Mouse (Mus musculus) lung, adult 2 months (tissue): ENCODE data around the gene Depdc1b. TPM values are rescaled to one million over a fixed set of nuclear protein-coding genes. Genes with fewer than 3 reads are reported as not detected.
A peak's percentile ranks its signal among the peaks of the same experiment; 100 is the strongest.

Source experiments
- DNase-seq: peaks from one replicate; pipeline ENCODE4 v3.0.0; 2022
- H3K4me1 ChIP-seq: fragments of 200-500 bp; 2 replicates; pipeline ENCODE4 v1.6.1; 2011; ENCODE audit warnings: low read length; ENCODE audit not compliant: control insufficient read depth, insufficient read depth
- H3K4me3 ChIP-seq: fragments of 200-500 bp; replicated peaks from 2 replicates; pipeline ENCODE3; 2011; ENCODE audit warnings: low read depth, mild to moderate bottlenecking, control low read depth, low read length; ENCODE audit errors: extremely low read depth
- CTCF ChIP-seq: fragments of 200-500 bp; IDR thresholded peaks from 2 replicates; pipeline ENCODE4 v1.5.1; 2011; ENCODE audit warnings: mild to moderate bottlenecking, low read length, control low read depth; ENCODE audit not compliant: insufficient read depth
- POLR2A ChIP-seq: fragments of 200-500 bp; IDR thresholded peaks from 2 replicates; pipeline ENCODE4 v1.6.1; 2011; ENCODE audit warnings: low read depth, mild to moderate bottlenecking, control low read depth, low read length, borderline replicate concordance; ENCODE audit errors: extremely low read depth
- WGBS: fragments of 180-500 bp; shearing (Covaris S2); methylation state at CpG from one replicate; pipeline ENCODE4 v1.1.7; 2018; 5-methylcytosine and 5-hydroxymethylcytosine counted together
- polyA plus RNA-seq: library from polyadenylated mRNA; depleted of rRNA; stranded (reverse); fragments of >200 nt; gene quantifications from 2 replicates; pipeline ENCODE4 v1.2.3, GENCODE M21; 2012

Gene Depdc1b
- polyA plus RNA-seq, 1 experiment, result 0.37 TPM

GRCm38 (mm10) chr13:108303841-108304240, 12.3 kb upstream of the Depdc1b start:
- Histone ChIP-seq H3K4me3 (no peak overlapping the region), H3K4me1 (peaks cover 6% of the 10 kb centered on the region)
- TF ChIP-seq CTCF (no peak), POLR2A (no peak)
- no peak for DNase-seq
- WGBS, result 63% methylated on average over 1 of the region's 1 CpGs

- Histone ChIP-seq H3K4me3 (no peak overlapping the region), H3K4me1 (peaks cover 6% of the 10 kb centered on the region)
- DNase-seq, result no peak
- WGBS, result 36% methylated on average over 2 of the region's 2 CpGs
- TF ChIP-seq CTCF (no peak), POLR2A (no peak)
These were observed 11.5 kb upstream of the Depdc1b start for GRCm38 (mm10) chr13:108304680-108305079.

- TF ChIP-seq CTCF (no peak), POLR2A (no peak)
- H3K4me1 ChIP-seq, result peaks cover 7% of the 10 kb centered on the region; the same call in 1 of the 2 replicates
- no peak for DNase-seq
- peak overlapping the region; percentile 65 for H3K4me3 ChIP-seq
- under 1% methylated on average over 32 of the region's 32 CpGs for WGBS
These were observed 363 bp downstream of the Depdc1b start for GRCm38 (mm10) chr13:108316487-108316903.

- Histone ChIP-seq H3K4me3 (no peak overlapping the region), H3K4me1 (peaks cover 7% of the 10 kb centered on the region; the same call in 1 of the 2 replicates)
- no peak for TF ChIP-seq POLR2A
- no peak for TF ChIP-seq CTCF
- no peak for DNase-seq
- WGBS, result 81% methylated on average over 2 of the region's 2 CpGs
These were observed 1.3 kb downstream of the Depdc1b start for GRCm38 (mm10) chr13:108317414-108317813.

- Histone ChIP-seq H3K4me1 (peaks cover 7% of the 10 kb centered on the region; the same call in 1 of the 2 replicates), H3K4me3 (no peak overlapping the region)
- TF ChIP-seq POLR2A, result no peak
- no peak for TF ChIP-seq CTCF
- 93% methylated on average over 8 of the region's 8 CpGs for WGBS
- no peak for DNase-seq
These were observed 2.9 kb downstream of the Depdc1b start for GRCm38 (mm10) chr13:108319028-108319427.

- no peak for DNase-seq
- Histone ChIP-seq H3K4me1 (peaks cover 6% of the 10 kb centered on the region; the same call in 1 of the 2 replicates), H3K4me3 (no peak overlapping the region)
- 85% methylated on average over 8 of the region's 8 CpGs for WGBS
- TF ChIP-seq POLR2A, result no peak
- no peak for TF ChIP-seq CTCF
These were observed 4.1 kb downstream of the Depdc1b start for GRCm38 (mm10) chr13:108320216-108320615.

- Histone ChIP-seq H3K4me3 (no peak overlapping the region), H3K4me1 (no peaks in the 10 kb centered on the region)
- no peak for DNase-seq
- WGBS, result 98% methylated on average over 2 of the region's 2 CpGs
- TF ChIP-seq CTCF (no peak), POLR2A (no peak)
These were observed 6.3 kb downstream of the Depdc1b start for GRCm38 (mm10) chr13:108322466-108322865.

GRCm38 (mm10) chr13:108323317-108323716, 7.2 kb downstream of the Depdc1b start:
- no peak overlapping the region for H3K4me3 ChIP-seq
- no peaks in the 10 kb centered on the region for H3K4me1 ChIP-seq
- no peak for DNase-seq
- WGBS, result 82% methylated on average over 2 of the region's 2 CpGs
- TF ChIP-seq CTCF, result no peak
- TF ChIP-seq POLR2A, result no peak

- no peak overlapping the region for H3K4me3 ChIP-seq
- 92% methylated on average over 22 of the region's 22 CpGs for WGBS
- no peak for TF ChIP-seq POLR2A
- no peak for TF ChIP-seq CTCF
These were observed 8.0 kb downstream of the Depdc1b start for GRCm38 (mm10) chr13:108323866-108324829.

GRCm38 (mm10) chr13:108325871-108326270, 9.7 kb downstream of the Depdc1b start:
- no peak overlapping the region for H3K4me3 ChIP-seq
- H3K4me1 ChIP-seq, result no peaks in the 10 kb centered on the region
- WGBS, result 78% methylated on average over 5 of the region's 5 CpGs
- no peak for DNase-seq
- TF ChIP-seq CTCF, result no peak
- TF ChIP-seq POLR2A, result no peak

More at GRCm38 (mm10) chr13:108323866-108324829, 8.0 kb downstream of the Depdc1b start:
- H3K4me1 ChIP-seq, result no peaks in the 10 kb centered on the region
- DNase-seq, result no peak
